Mouse (Mus musculus): ENCODE measurements around the gene Mrgbp. TPM values are rescaled to one million over a fixed set of nuclear protein-coding genes. Genes with fewer than 3 reads are reported as not detected.

Mrgbp gene
- polyA plus RNA-seq, 1 experiment = 75.7 TPM

GRCm38 (mm10) chr2:180563841-180564240 is 17.3 kb upstream of the Mrgbp start:
- Histone ChIP-seq H3K36me3 (ENCODE audit: control insufficient read depth, insufficient read depth, low read length) (no peaks in the 10 kb centered on the region), H3K27me3 (ENCODE audit: control insufficient read depth, insufficient read depth, low read length) (no peaks in the 10 kb centered on the region), H3K4me3 (ENCODE audit: control insufficient read depth, insufficient read depth, low read length) (no peak overlapping the region), H3K27ac (ENCODE audit: control insufficient read depth, insufficient read depth, low read length) (no peak overlapping the region), H3K4me1 (replicated peaks; ENCODE audit: control insufficient read depth, insufficient read depth, low read length) (no peaks in the 10 kb centered on the region)
- WGBS = 77% methylated on average over 5 of the region's 5 CpGs
- no peak for TF ChIP-seq POLR2A (IDR thresholded peaks at IDR 0.05; ENCODE audit: control insufficient read depth, extremely low read depth, insufficient read depth, low read length, poor library complexity)
- no peak for TF ChIP-seq CTCF (IDR thresholded peaks at IDR 0.05; ENCODE audit: borderline replicate concordance, control insufficient read depth, extremely low read depth, insufficient read depth, low read length, poor library complexity)
- no peak for DNase-seq

- no peak for TF ChIP-seq CTCF (IDR thresholded peaks at IDR 0.05; ENCODE audit: borderline replicate concordance, control insufficient read depth, extremely low read depth, insufficient read depth, low read length, poor library complexity)
- TF ChIP-seq POLR2A (IDR thresholded peaks at IDR 0.05; ENCODE audit: control insufficient read depth, extremely low read depth, insufficient read depth, low read length, poor library complexity) = no peak
- H3K36me3 ChIP-seq (ENCODE audit: control insufficient read depth, insufficient read depth, low read length) = no peaks in the 10 kb centered on the region
- H3K27me3 ChIP-seq (ENCODE audit: control insufficient read depth, insufficient read depth, low read length) = no peaks in the 10 kb centered on the region
- no peaks in the 10 kb centered on the region for H3K4me1 ChIP-seq (replicated peaks; ENCODE audit: control insufficient read depth, insufficient read depth, low read length)
- no peak overlapping the region for H3K27ac ChIP-seq (ENCODE audit: control insufficient read depth, insufficient read depth, low read length)
- DNase-seq = peak; percentile 42
- no peak overlapping the region for H3K4me3 ChIP-seq (ENCODE audit: control insufficient read depth, insufficient read depth, low read length)
- 39% methylated on average over 13 of the region's 13 CpGs for WGBS
These were observed 14.7 kb upstream of the Mrgbp start for GRCm38 (mm10) chr2:180566240-180566913.

- no peak for TF ChIP-seq CTCF (IDR thresholded peaks at IDR 0.05; ENCODE audit: borderline replicate concordance, control insufficient read depth, extremely low read depth, insufficient read depth, low read length, poor library complexity)
- TF ChIP-seq POLR2A (IDR thresholded peaks at IDR 0.05; ENCODE audit: control insufficient read depth, extremely low read depth, insufficient read depth, low read length, poor library complexity) = no peak
- Histone ChIP-seq H3K36me3 (ENCODE audit: control insufficient read depth, insufficient read depth, low read length) (no peaks in the 10 kb centered on the region), H3K4me1 (replicated peaks; ENCODE audit: control insufficient read depth, insufficient read depth, low read length) (no peaks in the 10 kb centered on the region), H3K4me3 (ENCODE audit: control insufficient read depth, insufficient read depth, low read length) (no peak overlapping the region), H3K27me3 (ENCODE audit: control insufficient read depth, insufficient read depth, low read length) (no peaks in the 10 kb centered on the region), H3K27ac (ENCODE audit: control insufficient read depth, insufficient read depth, low read length) (no peak overlapping the region)
- DNase-seq = no peak
- 30% methylated on average over 3 of the region's 3 CpGs for WGBS
These were observed 12.0 kb upstream of the Mrgbp start for GRCm38 (mm10) chr2:180569028-180569643.

DNA sequence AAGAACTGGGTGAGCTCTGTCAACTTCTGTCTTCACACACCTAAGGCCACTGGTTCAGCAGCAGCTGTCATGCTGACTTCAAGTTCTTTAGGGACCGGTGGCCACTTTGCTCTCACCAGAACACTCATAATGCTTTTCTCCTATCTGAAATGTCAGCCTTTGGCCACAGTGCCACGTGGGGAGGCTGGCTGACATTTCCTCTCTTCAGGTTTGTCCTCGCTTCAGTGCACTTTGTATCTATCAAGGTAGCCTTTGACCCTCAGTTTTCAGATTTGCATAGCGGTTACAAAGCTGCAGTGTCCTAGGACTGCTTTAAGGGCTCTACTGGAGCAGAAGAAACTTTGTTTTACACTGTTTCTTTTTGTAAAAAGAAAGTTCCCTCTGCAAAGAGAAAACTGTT is 4.6 kb upstream of the Mrgbp start:
- no peaks in the 10 kb centered on the region for H3K4me1 ChIP-seq (replicated peaks; ENCODE audit: control insufficient read depth, insufficient read depth, low read length)
- H3K27ac ChIP-seq (ENCODE audit: control insufficient read depth, insufficient read depth, low read length) = no peak overlapping the region
- no peaks in the 10 kb centered on the region for H3K36me3 ChIP-seq (ENCODE audit: control insufficient read depth, insufficient read depth, low read length)
- DNase-seq = no peak
- no peak overlapping the region for H3K4me3 ChIP-seq (ENCODE audit: control insufficient read depth, insufficient read depth, low read length)
- TF ChIP-seq CTCF (IDR thresholded peaks at IDR 0.05; ENCODE audit: borderline replicate concordance, control insufficient read depth, extremely low read depth, insufficient read depth, low read length, poor library complexity) (no peak), POLR2A (IDR thresholded peaks at IDR 0.05; ENCODE audit: control insufficient read depth, extremely low read depth, insufficient read depth, low read length, poor library complexity) (no peak)
- 69% methylated on average over 4 of the region's 4 CpGs for WGBS
- no peaks in the 10 kb centered on the region for H3K27me3 ChIP-seq (ENCODE audit: control insufficient read depth, insufficient read depth, low read length)

GRCm38 (mm10) chr2:180578686-180579085 is 2.4 kb upstream of the Mrgbp start:
- peaks cover 7% of the 10 kb centered on the region for H3K4me1 ChIP-seq (replicated peaks; ENCODE audit: control insufficient read depth, insufficient read depth, low read length)
- H3K36me3 ChIP-seq (ENCODE audit: control insufficient read depth, insufficient read depth, low read length) = no peaks in the 10 kb centered on the region
- peak; percentile 59 for DNase-seq
- peak; percentile 87; the same call in 1 of the 2 replicates for TF ChIP-seq CTCF (IDR thresholded peaks at IDR 0.05; ENCODE audit: borderline replicate concordance, control insufficient read depth, extremely low read depth, insufficient read depth, low read length, poor library complexity)
- TF ChIP-seq POLR2A (IDR thresholded peaks at IDR 0.05; ENCODE audit: control insufficient read depth, extremely low read depth, insufficient read depth, low read length, poor library complexity) = no peak
- H3K27me3 ChIP-seq (ENCODE audit: control insufficient read depth, insufficient read depth, low read length) = no peaks in the 10 kb centered on the region
- 9% methylated on average over 3 of the region's 3 CpGs for WGBS
- H3K4me3 ChIP-seq (ENCODE audit: control insufficient read depth, insufficient read depth, low read length) = no peak overlapping the region
- H3K27ac ChIP-seq (ENCODE audit: control insufficient read depth, insufficient read depth, low read length) = no peak overlapping the region

DNA sequence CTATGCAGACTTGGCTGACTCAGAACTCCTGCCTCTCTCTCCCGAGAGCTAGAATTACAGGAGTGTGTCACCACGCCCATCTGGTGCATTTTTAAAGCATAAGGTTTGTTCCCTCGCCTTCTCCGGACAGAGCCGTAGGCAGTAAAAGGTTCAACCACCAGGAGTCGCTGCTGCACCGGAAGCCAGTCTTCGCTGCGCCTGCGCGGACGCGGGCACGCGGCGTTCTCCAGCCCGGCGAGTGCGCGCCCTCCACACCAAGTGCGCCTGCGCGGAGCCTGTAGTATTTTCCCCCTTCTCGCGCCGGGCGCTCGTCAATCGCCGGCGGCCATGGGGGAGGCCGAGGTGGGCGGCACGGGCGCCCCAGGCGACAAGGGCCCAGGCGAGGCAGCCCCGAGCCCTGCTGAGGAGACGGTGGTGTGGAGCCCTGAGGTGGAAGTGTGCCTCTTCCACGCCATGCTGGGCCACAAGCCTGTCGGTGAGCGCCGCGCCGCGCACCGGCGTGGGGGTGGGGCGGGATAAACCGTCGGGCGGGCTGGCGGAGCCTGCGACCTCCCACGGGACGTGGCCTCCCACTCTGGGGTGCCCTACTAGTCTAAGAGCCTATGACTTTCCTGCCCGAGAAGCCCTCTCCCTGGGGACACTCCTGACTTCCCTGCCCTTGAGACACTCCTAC is 1.5 kb downstream of the Mrgbp start:
- Histone ChIP-seq H3K4me1 (replicated peaks; ENCODE audit: control insufficient read depth, insufficient read depth, low read length) (peaks cover 7% of the 10 kb centered on the region), H3K36me3 (ENCODE audit: control insufficient read depth, insufficient read depth, low read length) (no peaks in the 10 kb centered on the region), H3K4me3 (ENCODE audit: control insufficient read depth, insufficient read depth, low read length) (peak overlapping the region; percentile 76), H3K27ac (ENCODE audit: control insufficient read depth, insufficient read depth, low read length) (no peak overlapping the region), H3K27me3 (ENCODE audit: control insufficient read depth, insufficient read depth, low read length) (no peaks in the 10 kb centered on the region)
- WGBS = under 1% methylated on average over 57 of the region's 57 CpGs
- TF ChIP-seq POLR2A (IDR thresholded peaks at IDR 0.05; ENCODE audit: control insufficient read depth, extremely low read depth, insufficient read depth, low read length, poor library complexity) = peak; percentile 82
- peak; percentile 96 for TF ChIP-seq CTCF (IDR thresholded peaks at IDR 0.05; ENCODE audit: borderline replicate concordance, control insufficient read depth, extremely low read depth, insufficient read depth, low read length, poor library complexity)
- peak; percentile 97 for DNase-seq
